Mouse (Mus musculus) layer of hippocampus, adult 2 months (tissue): ENCODE data around the gene Prr29. TPM values are rescaled to one million over a fixed set of nuclear protein-coding genes. Genes with fewer than 3 reads are reported as not detected.
A peak's percentile ranks its signal among the peaks of the same experiment; 100 is the strongest.
"Not testable (repeated sequence)": the region's sequence is repeated elsewhere in the genome, so short reads cannot be mapped to it uniquely, and the experiment has no call there.

Experiments used
- DNase-seq, 2 experiments: peaks; one replicate each; pipeline ENCODE4 v3.0.0; 2022; ENCODE audit warnings: low spot score in 2 of 2
- H3K27ac ChIP-seq: fragments of 200-600 bp; 2 replicates; pipeline ENCODE4 v1.8.1; 2022
- H3K4me3 ChIP-seq: fragments of 200-600 bp; 2 replicates; pipeline ENCODE4 v1.8.1; 2022; ENCODE audit warnings: mild to moderate bottlenecking
- CTCF ChIP-seq: fragments of 200-600 bp; conservative IDR thresholded peaks from 2 replicates; pipeline ENCODE4 v1.8.1; 2022; ENCODE audit warnings: antibody characterized with exemption, mild to moderate bottlenecking, moderate library complexity
- total RNA-seq, 2 experiments: library from RNA; stranded (reverse); gene quantifications; 2 replicates each; pipeline ENCODE4 v1.2.3; 2021

Prr29 gene
- total RNA-seq, 2 experiments from 2014 or later: not detected

GRCm38 (mm10) chr11:106374979-106375378, 9.7 kb downstream of the Prr29 start:
- TF ChIP-seq CTCF: no peak
- no peak overlapping the region for H3K4me3 ChIP-seq
- DNase-seq: no peak
- no peak overlapping the region for H3K27ac ChIP-seq

DNA sequence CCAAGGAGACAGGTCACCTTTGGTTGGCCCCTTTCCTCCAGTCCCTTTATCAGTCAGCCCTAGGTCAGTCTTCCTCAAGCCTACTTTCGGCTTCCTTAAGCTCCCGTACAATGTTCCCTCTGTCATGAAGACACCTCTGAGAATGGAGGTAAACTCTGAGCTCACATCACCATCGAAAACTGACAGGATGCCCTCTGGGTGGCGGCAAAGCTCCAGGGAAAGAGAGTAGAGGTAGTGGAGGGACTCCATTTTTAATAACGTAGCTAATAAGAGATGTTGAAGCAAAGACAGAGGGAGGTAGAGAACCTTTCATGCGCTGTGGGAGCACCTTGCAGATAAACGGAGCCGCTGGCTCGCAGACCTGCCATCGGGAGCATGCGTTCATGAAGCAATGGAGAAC, 15.7 kb downstream of the Prr29 start:
- Histone ChIP-seq H3K4me3 (no peak overlapping the region), H3K27ac (no peak overlapping the region)
- peak; percentile 25 for TF ChIP-seq CTCF
- no peak for DNase-seq

GRCm38 (mm10) chr11:106381883-106382282, 16.6 kb downstream of the Prr29 start:
- H3K4me3 ChIP-seq: peak overlapping the region; percentile 8
- no peak for DNase-seq
- 0 out of 2 replicates have a peak, but pooled peaks have one; percentile 16 for TF ChIP-seq CTCF
- H3K27ac ChIP-seq: peak overlapping the region; percentile 57

DNA sequence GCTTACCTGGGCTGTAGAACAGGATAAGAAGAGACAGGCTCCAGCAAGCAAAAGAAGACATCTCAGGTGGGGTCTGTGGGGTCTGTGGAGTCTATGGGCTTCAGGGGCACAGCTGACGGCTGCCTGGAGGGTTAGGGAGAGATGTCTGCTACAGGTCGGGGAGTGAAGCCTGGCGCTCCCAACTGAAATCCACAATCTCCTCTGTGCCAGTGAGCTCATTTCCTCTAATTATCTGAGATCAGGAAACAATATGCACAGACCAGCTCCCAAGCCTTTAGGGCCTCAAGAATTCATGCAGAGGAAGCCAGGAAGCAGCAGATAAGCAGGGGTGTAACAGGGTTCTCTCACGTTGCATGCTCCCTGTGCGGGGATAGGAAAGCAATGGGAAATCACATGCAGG, 17.2 kb downstream of the Prr29 start:
- Histone ChIP-seq H3K27ac (peak overlapping the region; percentile 57), H3K4me3 (peak overlapping the region; percentile 8; the same call in 1 of the 2 replicates)
- no peak for DNase-seq
- no peak for TF ChIP-seq CTCF

GRCm38 (mm10) chr11:106383051-106383790, 17.9 kb downstream of the Prr29 start:
- DNase-seq: no peak
- H3K27ac ChIP-seq: peak overlapping the region; percentile 41; the same call in 1 of the 2 replicates
- TF ChIP-seq CTCF: no peak
- no peak overlapping the region for H3K4me3 ChIP-seq

DNA sequence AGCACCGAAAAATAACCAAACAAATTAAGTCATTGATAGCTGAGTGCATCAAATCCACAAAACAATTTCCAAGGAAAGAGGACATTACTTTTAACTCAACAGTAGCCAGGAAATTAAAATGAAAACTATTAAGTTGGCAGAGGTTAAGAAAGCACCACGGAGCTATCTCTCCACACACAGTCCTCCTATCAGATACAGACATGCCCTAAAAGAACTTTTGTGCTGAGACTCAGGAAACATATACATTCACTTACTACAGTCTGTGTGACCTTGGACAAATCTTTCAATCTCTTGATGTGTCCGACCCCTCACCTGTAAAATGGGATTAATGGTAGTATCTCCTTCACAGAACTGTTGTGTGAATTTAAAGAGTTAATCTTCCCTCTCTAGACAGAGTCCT, 21.1 kb downstream of the Prr29 start:
- no peak for DNase-seq
- no peak overlapping the region for H3K4me3 ChIP-seq

GRCm38 (mm10) chr11:106387020-106387419, 21.7 kb downstream of the Prr29 start:
- Histone ChIP-seq H3K4me3 (no peak overlapping the region), H3K27ac (no peak overlapping the region)
- no peak for DNase-seq
- no peak for TF ChIP-seq CTCF

More for the DNA sequence above, 21.1 kb downstream of the Prr29 start:
- H3K27ac ChIP-seq: no peak overlapping the region
- no peak for TF ChIP-seq CTCF

- H3K27ac ChIP-seq: no peak within 1 kb of the TSS
- no peak within 1 kb of the TSS for H3K4me3 ChIP-seq
- DNase-seq: no peak
- TF ChIP-seq CTCF: no peak
Observed at GRCm38 (mm10) chr11:106387791-106388216, 22.5 kb downstream of the Prr29 start, which contains the start of gene Icam2. Icam2 (minus strand) TSS chr11:106388075.

DNA sequence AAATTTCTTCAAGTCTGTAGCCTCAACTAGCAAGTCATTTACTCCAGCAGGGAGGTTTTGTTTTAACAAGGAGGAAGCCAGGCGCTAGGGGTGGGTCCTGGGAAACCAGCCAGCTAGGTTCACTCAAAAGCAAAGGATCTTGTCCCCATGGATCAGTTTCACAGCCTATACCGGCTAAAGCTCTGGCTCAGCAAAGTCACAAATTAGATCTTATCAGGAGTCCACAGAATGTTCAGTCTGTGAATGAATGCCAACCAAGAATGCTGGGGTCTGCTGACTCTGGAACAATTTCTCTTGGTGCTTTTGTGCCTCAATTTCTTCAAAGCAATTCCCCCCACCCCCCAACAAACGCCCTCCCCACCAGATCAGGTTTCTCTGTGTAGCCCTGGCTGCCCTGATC, 24.3 kb downstream of the Prr29 start:
- H3K4me3 ChIP-seq: no peak overlapping the region
- no peak overlapping the region for H3K27ac ChIP-seq
- DNase-seq: no peak
- TF ChIP-seq CTCF: no peak

- DNase-seq: no peak
- no peak for TF ChIP-seq CTCF
- Histone ChIP-seq H3K4me3 (no peak overlapping the region), H3K27ac (no peak overlapping the region)
Observed at GRCm38 (mm10) chr11:106390757-106391156, 25.5 kb downstream of the Prr29 start.

DNA sequence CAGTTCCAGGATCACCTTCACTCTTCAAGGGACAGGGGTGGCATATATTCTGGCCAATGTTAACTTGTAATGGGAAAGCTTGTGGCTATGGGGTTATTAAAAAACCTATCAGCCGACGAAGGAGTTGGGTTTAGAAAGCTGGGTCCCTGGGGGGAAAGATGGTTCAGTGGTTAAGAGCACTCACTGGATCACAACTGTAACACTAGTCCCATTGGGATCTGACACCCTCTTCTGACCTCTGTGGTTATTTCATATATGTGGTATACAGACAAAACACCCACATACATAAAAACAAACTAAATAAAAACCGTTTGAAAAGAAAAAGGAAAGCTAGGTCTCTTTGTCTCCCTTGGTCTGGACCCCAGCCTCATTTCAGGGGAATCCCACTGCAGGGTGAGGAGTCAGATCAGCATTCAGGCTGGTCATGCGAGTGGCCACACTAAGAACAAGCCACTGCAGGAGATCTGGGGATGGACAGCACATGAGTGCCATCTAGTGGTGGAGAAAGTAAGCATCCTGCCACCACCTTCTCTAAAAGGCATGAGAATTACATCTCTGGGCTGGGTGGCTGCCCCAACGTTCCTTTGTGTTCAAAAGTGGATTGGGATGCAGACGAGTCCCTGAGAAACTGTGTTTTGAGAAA, 26.4 kb downstream of the Prr29 start:
- H3K27ac ChIP-seq: no peak overlapping the region
- peak; percentile 97 for TF ChIP-seq CTCF
- peak; percentile 65 to 71 for DNase-seq
- H3K4me3 ChIP-seq: no peak overlapping the region

GRCm38 (mm10) chr11:106392597-106393330, 27.5 kb downstream of the Prr29 start:
- TF ChIP-seq CTCF: no peak
- DNase-seq: no peak
- H3K4me3 ChIP-seq: no peak overlapping the region
- no peak overlapping the region for H3K27ac ChIP-seq

- Histone ChIP-seq H3K4me3 (no peak overlapping the region), H3K27ac (no peak overlapping the region)
- no peak for DNase-seq
- no peak for TF ChIP-seq CTCF
Observed at GRCm38 (mm10) chr11:106393331-106393616, 28.0 kb downstream of the Prr29 start.

GRCm38 (mm10) chr11:106394055-106394454, 28.8 kb downstream of the Prr29 start:
- not testable (repeated sequence) for H3K27ac ChIP-seq, H3K4me3 ChIP-seq, DNase-seq
